Mouse (Mus musculus): ENCODE measurements at regions not wholly inside any gene's neighbourhood (a gene's known extent, or its start where the extent isn't known, plus 50 kb on each side); places are given as distances from the start of the nearest gene placed in this dataset.
A peak's percentile ranks its signal among the peaks of the same experiment; 100 is the strongest.

- DNase-seq, result no peak
- intact Hi-C loops (cut with DNase I), result no loop called here
Observed at GRCm38 (mm10) chr15:11584155-11584554, 184.7 kb upstream of the Tars start.

DNA sequence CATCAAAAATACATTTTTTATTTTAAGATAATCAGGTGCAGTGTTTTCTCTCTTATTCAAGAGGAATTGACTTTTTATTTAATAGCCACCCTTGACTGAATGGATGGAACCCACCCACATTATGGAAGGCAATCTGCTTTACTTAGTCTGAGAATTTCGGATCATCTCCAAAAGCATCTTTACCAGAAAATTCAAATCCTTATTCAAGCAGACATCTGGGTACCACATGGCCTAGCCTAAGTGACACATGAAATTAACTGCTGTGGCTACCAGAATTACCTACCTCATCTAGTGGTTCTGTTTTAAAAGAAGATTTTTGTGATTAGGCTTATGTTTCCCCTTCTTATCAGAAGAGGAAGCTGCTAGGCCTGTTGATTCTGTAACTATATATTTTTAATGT, 178.9 kb upstream of the Tars start:
- intact Hi-C loops (cut with DNase I), result no loop called here
- DNase-seq, result no peak

DNA sequence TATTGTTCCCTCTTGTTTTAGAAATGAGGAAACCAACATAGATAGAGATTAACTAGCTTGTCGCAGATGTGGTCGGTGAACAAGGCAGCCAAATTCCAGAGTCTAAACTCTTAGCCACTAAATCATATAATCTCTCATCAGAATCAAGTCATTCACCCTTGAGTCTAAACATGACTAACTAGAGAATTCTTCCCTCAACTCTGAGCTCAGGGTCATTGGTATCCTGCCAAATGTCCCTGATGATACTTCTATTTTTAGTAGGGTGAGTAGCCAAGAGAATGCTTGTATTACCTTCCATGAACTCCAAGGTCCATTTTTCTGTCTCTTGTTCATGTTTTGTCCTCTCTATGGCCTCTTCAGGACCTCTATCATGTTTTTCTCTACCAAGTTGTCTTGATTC, 174.9 kb upstream of the Tars start:
- intact Hi-C loops (cut with DNase I), result no loop called here
- DNase-seq, result peak; percentile 52 to 58

GRCm38 (mm10) chr15:11573496-11573895, 174.0 kb upstream of the Tars start:
- DNase-seq, result no peak
- intact Hi-C loops (cut with DNase I), result no loop called here

DNA sequence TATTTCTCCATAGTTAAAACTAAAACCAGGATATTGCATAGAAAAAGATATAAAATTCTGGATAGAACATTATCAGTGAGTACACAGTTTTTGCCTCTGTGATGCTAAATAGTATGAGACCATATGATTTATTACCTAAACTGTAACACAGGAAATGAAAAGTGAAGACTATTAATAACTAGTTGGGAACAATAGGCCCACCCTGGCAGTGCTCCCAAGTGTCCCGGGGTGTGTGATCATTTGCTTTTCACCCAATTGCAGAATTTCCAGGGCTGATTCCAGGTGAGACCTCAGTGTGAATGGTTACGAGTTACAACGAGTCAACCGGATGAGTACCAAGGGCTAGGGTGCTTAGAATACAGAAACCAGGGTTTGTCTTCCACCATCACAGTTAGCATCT, 172.6 kb upstream of the Tars start:
- intact Hi-C loops (cut with DNase I), result no loop called here
- no peak for DNase-seq

DNA sequence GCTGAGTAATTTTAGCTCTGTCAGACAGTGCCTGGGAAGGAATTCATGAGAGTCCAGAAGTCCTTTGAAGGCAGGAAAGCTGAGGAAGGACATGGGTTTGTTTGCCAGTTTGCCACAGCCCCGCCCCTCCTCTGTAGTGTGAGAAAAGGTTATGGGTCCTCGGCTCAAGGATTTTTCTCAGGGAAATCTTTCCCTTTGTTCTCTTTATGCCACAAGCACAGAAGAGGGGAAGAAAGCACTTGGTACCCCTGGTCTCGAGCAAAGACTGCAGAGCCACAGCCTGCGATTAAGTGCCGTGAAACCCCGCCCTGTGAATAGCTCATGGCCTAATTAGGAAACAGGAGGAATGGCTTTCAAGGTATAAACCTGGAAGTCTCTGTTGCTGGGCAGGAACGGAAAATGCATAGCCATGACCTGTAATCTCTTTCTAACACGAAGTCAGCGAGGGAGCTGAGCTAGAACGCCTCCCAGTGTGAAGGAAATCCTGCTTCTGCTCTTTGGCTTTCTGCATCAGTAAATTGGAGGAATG, 166.1 kb upstream of the Tars start:
- intact Hi-C loops (cut with DNase I), result no loop called here
- DNase-seq, result peak in 1 of 2 experiments; percentile 12

DNA sequence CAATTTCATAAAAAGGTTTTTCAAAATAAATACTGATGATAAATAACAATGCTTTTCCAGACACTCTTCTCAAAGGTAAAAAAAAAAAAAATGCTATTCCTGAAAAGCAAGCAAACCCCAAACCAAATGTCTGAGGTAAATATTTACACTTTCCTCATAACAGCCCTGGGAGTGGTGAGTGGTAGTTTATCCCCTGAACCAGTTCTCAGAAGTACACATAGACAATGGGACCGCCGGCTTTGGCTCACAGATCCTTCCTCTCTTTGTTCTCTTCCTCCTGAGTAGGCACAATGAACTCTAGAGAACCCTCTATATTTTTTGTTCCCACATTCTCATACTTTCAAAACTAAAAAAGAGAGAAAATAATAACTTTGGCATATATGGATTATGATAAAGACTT, 153.1 kb upstream of the Tars start:
- intact Hi-C loops (cut with DNase I), result no loop called here
- no peak for DNase-seq

DNA sequence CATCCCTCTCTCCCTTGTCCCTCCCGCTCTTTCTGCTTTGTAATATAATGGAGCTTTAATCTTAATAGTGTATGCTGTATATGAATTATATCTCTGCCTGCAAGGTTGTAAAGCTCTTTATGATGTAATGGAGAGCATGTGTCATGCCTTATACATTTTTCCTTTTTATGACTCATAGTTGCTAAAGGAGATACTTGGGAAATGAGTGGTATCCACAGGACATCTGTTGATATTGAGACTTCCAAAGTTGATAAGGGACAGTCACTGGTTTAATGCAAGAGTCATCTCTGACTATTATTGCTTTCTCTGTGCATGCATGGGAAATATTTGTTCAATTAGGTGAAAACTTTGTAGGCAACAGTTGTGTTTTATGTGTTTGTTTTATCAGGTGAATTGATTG, 152.6 kb upstream of the Tars start:
- DNase-seq, result no peak
- intact Hi-C loops (cut with DNase I), result no loop called here

DNA sequence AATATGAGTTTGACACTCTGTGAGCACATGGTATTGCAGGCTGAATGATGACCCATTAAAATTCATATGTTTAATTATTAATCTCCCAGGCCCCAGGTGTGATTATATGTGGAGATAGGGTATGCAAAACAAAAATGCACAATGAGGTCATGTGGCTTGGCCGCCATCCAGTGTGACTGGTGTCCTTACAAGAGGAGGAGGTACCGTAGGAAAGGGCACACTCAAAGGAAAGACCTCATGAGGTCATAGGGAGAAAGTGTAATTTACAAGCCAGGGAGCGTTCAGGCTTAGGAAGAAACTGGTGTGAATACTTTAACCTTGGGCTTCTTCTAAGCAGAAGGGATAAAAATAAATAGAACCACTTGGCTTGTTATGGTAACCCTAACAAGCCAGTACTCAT, 140.0 kb upstream of the Tars start:
- DNase-seq, result peak in 1 of 2 experiments; percentile 5
- intact Hi-C loops (cut with DNase I), result no loop called here

- peak; percentile 4 to 30 for DNase-seq
- intact Hi-C loops (cut with DNase I), result no loop called here
Observed at GRCm38 (mm10) chr15:11536076-11536620, 136.7 kb upstream of the Tars start.

DNA sequence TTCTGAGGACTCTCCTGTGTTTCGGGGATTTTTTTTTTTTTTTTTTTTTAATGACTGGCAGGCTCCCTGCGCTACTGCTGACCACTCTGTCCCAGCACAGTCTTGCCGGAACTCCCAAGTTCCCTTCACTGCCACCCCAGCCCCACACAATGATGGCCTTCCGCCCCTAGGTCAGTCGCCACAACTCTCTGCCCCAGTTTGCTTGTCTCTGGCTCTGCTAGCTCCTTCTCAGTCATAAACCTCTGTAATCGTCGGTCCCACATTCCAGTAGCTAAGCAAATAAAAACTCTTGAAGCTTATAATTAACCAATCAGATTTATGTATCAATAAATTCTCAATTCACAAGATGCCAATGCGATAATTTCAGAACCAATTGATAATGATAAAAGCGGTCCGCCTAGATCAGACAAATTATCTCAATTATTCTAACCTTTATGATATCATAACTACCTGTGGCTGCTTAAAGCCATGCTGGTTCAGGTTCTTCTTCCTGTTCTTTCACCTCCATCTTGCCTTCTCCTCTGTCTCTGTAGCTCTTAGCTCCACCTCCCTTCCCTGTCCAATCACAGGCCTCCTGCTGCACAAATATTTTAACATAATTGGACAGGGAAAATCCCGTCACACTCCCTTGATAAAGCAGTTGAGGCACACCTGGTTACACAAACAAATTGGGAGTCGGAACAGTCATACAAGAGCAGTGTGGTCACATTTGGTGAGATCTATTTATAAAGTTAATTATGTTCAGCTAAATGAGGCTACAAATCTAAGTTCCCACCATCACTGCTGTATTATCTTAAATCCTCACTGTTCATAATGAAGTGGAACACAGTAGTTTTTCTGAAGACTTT, 135.2 kb upstream of the Tars start:
- DNase-seq, result no peak
- intact Hi-C loops (cut with DNase I), result no loop called here

DNA sequence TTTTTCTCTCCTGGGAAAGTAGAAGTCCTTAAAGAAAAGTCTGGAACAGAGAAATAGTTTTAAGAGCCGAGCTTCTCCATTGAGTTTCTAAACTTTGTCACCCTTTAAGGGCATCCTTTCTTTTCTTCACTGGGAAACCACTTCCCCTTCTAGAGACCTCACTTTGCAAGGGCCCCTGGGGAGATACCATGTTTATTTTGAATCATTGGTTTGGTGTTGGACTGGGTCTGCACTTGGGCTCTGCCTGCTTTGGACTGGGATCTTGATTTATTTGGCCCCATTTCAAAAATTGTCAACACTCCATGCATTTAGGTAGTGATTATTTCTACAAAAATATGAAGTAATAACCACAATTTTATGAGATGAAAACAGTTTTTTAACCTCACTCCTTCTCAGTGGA, 134.2 kb upstream of the Tars start:
- no peak for DNase-seq
- intact Hi-C loops (cut with DNase I), result no loop called here

DNA sequence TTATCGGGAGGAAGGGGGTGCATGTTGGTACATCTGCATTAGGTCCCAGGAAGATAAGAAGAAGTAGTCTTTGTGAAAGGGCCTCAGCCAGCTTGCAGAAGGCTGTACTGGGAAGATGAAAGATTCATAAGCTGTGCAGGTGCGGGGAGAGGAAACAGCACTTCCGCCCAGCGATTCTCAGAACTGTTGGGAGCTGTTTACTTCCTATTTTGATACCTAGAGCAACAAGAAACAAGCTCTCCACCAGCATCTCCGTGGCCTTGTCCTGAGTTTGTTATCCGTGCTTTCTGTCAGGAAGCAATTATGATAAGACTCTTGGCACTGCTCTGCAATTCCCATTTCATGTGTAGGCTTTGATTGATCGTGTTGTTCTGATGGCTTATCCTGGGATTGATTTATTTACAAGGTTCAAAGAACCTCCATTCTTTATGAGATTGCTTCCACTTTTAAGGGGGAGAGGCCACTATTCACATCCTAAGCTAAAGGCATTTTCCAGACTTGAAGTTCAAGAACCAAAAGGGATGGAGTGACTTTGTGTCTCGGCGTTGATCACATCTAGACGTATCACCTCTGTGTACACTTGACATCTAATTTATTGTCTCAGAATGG, 133.6 kb upstream of the Tars start:
- DNase-seq, result peak; percentile 7 to 13
- intact Hi-C loops (cut with DNase I), result no loop called here

- peak; percentile 3 for DNase-seq
- intact Hi-C loops (cut with DNase I), result no loop called here
Observed at GRCm38 (mm10) chr15:11532536-11532935, 133.1 kb upstream of the Tars start.

DNA sequence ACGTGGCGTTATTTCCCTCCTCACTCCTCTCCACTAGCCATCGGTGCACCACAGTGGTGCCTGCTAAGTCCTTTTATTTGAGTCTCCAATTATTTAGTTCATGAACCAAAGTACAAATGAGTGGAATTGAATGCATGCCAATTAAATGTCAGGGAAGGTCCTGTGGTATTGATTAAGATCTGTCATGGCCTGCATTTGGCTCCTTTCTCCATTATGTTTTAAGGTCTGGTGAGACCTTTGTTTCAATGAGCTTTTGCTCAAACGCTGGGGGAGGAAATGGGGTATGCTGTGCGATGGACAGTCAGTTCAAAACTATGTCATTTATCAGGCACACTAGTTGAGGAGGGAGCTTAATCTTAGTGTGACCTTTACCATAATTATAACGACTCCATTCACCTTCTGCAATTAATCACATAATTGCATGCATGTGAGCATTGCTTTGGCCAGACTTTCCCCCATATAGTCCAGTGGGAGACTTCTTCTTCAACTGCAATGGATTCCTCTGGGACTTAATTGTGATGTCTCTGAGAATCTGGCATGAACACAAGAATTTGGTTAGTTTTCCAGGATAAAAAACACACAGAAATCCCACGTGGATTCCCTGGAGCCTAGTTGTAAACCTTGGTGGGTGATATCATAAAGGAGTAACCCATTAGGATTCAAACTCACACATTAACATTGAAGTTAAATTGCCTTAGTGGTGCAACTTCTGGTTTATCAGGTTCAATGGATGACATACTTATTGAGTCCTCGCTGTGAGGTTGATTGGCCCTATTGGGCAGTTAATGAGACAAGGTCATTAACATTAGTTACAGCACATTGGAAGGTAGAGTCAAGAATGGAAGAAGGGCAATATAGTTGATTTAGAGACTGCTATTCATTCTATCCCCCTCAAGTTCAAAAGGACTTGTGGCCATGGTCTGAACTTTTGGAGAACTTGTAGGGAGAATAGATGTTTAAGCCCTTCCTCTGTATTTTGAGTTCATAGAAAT, 130.7 kb upstream of the Tars start:
- intact Hi-C loops (cut with DNase I), result no loop called here
- DNase-seq, result no peak

- DNase-seq, result no peak
- intact Hi-C loops (cut with DNase I), result no loop called here
Observed at GRCm38 (mm10) chr15:11524337-11525106, 125.1 kb upstream of the Tars start.

GRCm38 (mm10) chr15:11518565-11518964, 119.1 kb upstream of the Tars start:
- no peak for DNase-seq
- intact Hi-C loops (cut with DNase I), result no loop called here

DNA sequence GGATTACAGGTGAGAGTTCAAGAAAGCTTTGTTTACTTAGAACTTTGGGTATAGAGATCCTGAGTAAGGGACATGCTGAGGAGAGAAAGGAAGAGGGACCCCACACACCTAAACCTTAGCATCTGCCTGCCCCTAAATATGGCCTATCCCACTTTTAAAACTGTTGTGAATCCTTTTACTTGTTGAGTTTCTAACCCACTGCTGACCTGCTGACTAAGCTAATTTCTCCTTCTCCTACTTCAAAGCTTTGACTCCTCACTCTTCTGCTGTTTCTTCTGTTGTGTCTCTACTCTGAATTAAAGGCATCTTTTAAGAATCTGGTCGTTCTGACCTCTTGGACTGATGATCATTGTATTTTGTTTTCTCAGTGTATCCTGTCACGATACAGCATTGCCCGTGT, 118.4 kb upstream of the Tars start:
- intact Hi-C loops (cut with DNase I), result no loop called here
- DNase-seq, result no peak

DNA sequence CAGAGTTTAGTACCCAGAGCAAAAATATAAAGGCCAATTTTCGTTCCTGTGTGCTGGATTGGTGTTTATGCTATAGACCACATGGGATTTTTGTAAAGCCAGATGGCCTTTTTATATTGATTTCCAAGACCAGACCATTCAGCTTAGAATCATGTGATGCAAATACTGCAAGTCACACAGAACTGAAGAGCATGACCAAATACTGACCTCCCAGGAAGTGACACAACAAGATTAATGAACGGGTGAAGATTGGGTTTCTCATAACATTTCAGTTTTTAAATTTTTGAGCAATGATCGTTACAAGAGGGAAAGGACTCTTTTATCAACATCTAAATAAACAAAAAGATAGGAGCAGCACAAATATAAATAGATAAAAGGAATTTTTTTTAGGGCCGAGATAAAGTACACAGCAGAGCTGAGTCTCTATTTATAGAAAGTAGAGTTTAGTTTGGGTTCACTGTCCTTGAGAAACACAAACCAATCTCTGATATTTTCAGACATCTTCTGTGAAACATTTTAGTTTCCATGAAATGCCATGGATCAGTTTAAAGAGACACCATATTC, 105.7 kb upstream of the Tars start:
- intact Hi-C loops (cut with DNase I), result no loop called here
- no peak for DNase-seq

GRCm38 (mm10) chr15:11496436-11496835, 97.0 kb upstream of the Tars start:
- no peak for DNase-seq
- intact Hi-C loops (cut with DNase I), result no loop called here
